Mouse (Mus musculus) stomach, embryonic 16.5 days (tissue): ENCODE measurements at regions not wholly inside any gene's neighbourhood (a gene's known extent, or its start where the extent isn't known, plus 50 kb on each side); places are given as distances from the start of the nearest gene placed in this dataset.
"Not testable (repeated sequence)": the region's sequence is repeated elsewhere in the genome, so short reads cannot be mapped to it uniquely, and the experiment has no call there.

Experiments
- ATAC-seq: fragments of 200-750 bp; cut with Nextera tagmentation; 2 replicates; pipeline ENCODE4 v1.8.0; 2017; ENCODE audit warnings: moderate number of reproducible peaks, moderate TSS enrichment; ENCODE audit not compliant: insufficient read depth, low FRiP score
- H3K27ac ChIP-seq: fragments of 300-500 bp; sonication (generic); 2 replicates; pipeline ENCODE4 v1.5.1; 2014; ENCODE audit warnings: low read length
- H3K27me3 ChIP-seq: fragments of 300-500 bp; sonication (generic); 2 replicates; pipeline ENCODE4 v1.6.1; 2014; ENCODE audit warnings: low read length, control low read depth, mixed read lengths; ENCODE audit not compliant: control insufficient read depth, insufficient read depth
- H3K36me3 ChIP-seq: fragments of 300-500 bp; sonication (generic); 2 replicates; pipeline ENCODE4 v1.6.1; 2014; ENCODE audit warnings: low read length; ENCODE audit not compliant: control insufficient read depth, insufficient read depth
- H3K4me1 ChIP-seq: fragments of 300-500 bp; sonication (generic); 2 replicates; pipeline ENCODE4 v1.6.1; 2014; ENCODE audit warnings: low read length, control low read depth, mixed read lengths; ENCODE audit not compliant: control insufficient read depth, insufficient read depth
- H3K4me2 ChIP-seq: fragments of 300-500 bp; sonication (generic); 2 replicates; pipeline ENCODE4 v1.6.1; 2014; ENCODE audit warnings: low read depth, low read length, mixed read lengths
- H3K4me3 ChIP-seq: fragments of 300-500 bp; sonication (generic); replicated peaks from 2 replicates; pipeline ENCODE4 v1.5.1; 2014; ENCODE audit warnings: mild to moderate bottlenecking, low read length
- H3K9ac ChIP-seq: fragments of 300-500 bp; sonication (generic); 2 replicates; pipeline ENCODE4 v1.6.1; 2014; ENCODE audit warnings: low read length
- H3K9me3 ChIP-seq: fragments of 300-500 bp; sonication (generic); replicated peaks from 2 replicates; pipeline ENCODE4 v1.6.1; 2016; ENCODE audit warnings: low read length, control low read depth; ENCODE audit not compliant: control insufficient read depth
- WGBS: fragments of 180-500 bp; shearing (Covaris S2); extraction: QIAGEN DNeasy Blood & Tissue Kit; methylation state at CpG from one replicate; pipeline ENCODE4 v1.1.7; 2014; 5-methylcytosine and 5-hydroxymethylcytosine counted together

- Histone ChIP-seq H3K27me3 (no peaks in the 10 kb centered on the region), H3K36me3 (no peaks in the 10 kb centered on the region), H3K4me1 (no peaks in the 10 kb centered on the region), H3K4me2 (no peak overlapping the region), H3K27ac (no peak overlapping the region), H3K9ac (no peak overlapping the region), H3K4me3 (no peak overlapping the region), H3K9me3 (no peaks in the 10 kb centered on the region)
- no peak for ATAC-seq
Measured at GRCm38 (mm10) chr6:70517932-70518331, 274.1 kb downstream of the Rpia start.

DNA sequence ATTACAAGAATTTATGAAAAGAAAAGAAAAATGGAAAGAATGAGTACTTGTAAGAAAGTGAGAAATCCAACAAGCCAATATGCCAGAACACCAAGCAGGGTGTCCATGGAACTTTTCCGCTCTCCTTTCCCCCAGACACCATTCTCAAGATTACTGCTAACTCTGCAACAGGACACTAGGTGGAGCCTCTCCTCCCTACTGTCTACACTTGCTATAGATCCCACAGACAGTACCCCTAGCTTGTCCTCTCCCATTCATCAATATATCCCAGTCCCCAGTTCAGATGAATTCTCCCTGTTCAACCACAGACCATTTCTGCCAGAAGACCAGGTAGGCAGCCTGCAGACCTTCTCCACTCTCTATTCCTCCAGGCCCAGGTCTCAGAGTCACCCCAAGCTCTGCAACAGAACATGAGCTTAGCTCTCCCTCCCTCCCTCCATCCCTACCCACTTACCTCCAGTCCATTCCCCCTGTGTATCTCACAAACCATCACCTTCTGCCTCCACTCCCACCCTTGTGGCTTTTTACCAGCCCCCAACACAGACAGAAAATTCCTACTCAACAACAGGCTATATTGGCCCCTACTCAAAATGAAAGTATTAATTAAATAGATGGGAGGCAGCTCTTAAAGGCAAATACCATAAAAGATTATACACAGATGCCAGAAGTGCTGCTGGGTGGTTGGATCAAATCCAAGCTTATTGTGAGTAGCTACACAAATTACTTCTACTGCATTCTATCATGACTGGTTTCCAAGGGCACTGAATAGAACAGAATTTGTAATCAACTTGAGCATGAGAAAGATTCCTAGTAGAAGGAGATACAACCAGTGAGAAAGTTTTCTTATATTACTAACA lies 323.2 kb downstream of the Rpia start:
- Histone ChIP-seq H3K27me3 (no peaks in the 10 kb centered on the region), H3K9ac (no peak overlapping the region), H3K27ac (no peak overlapping the region), H3K4me3 (no peak overlapping the region), H3K36me3 (no peaks in the 10 kb centered on the region), H3K4me2 (no peak overlapping the region), H3K9me3 (no peaks in the 10 kb centered on the region), H3K4me1 (no peaks in the 10 kb centered on the region)
- WGBS, result 77% methylated on average over 1 of the region's 1 CpGs
- ATAC-seq, result no peak

- ATAC-seq, result no peak
- Histone ChIP-seq H3K36me3 (no peaks in the 10 kb centered on the region), H3K4me1 (no peaks in the 10 kb centered on the region), H3K9ac (no peak overlapping the region), H3K27me3 (no peaks in the 10 kb centered on the region), H3K4me3 (no peak overlapping the region), H3K9me3 (no peaks in the 10 kb centered on the region), H3K27ac (no peak overlapping the region), H3K4me2 (no peak overlapping the region)
- 96% methylated on average over 3 of the region's 3 CpGs for WGBS
Measured at GRCm38 (mm10) chr6:70457279-70457678, 334.8 kb downstream of the Rpia start.

DNA sequence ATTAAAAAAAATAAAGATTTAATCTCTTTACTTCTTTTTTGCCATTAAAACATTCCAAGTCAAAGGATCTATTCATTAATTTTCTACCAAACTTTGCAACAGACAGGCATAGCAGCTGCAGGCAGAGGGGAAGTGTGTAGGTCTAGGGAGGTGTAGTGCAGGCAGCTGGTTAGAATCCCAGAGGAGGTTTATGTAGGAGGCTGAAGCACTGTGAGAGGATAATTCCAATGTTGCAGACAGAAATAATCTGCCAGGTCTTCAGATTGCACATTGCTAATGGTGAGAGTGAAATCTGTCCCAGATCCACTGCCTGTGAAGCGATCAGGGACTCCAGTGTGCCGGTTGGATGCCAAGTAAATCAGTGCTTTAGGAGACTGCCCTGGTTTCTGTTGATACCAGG lies 357.3 kb downstream of the Rpia start:
- H3K9ac ChIP-seq, H3K4me2 ChIP-seq, H3K9me3 ChIP-seq, H3K36me3 ChIP-seq, ATAC-seq, H3K27me3 ChIP-seq, H3K4me1 ChIP-seq, H3K4me3 ChIP-seq, H3K27ac ChIP-seq: not testable (repeated sequence)
- 94% methylated on average over 2 of the region's 2 CpGs for WGBS

- ATAC-seq, H3K4me3 ChIP-seq: not testable (repeated sequence)
- WGBS, result 79% methylated on average over 3 of the region's 3 CpGs
Measured at GRCm38 (mm10) chr6:70406290-70406689, 385.7 kb downstream of the Rpia start.

DNA sequence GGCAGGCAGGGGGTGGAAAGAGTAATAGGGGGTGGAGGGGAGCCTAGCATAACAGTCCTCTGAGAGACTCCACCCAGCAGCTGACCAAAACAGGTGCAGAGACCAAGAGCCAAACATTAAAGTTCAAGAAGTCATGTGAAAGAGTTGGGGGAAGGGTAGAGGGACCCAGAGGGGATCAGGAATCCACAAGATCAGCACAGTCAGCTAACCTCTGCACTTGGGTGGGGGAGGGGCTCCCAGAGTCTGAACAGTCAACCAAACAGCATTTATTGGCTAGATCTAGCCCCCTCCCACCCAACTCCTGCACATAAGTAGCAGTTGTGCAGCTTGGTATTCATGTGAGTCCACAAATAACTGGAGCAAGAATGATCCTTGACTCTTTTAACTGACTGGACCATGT lies 402.2 kb downstream of the Rpia start:
- H3K4me3 ChIP-seq, H3K4me2 ChIP-seq, H3K27me3 ChIP-seq, H3K36me3 ChIP-seq, H3K4me1 ChIP-seq, H3K9me3 ChIP-seq, ATAC-seq, H3K9ac ChIP-seq, H3K27ac ChIP-seq: not testable (repeated sequence)

More at GRCm38 (mm10) chr6:70406290-70406689, 385.7 kb downstream of the Rpia start:
- not testable (repeated sequence) for H3K27me3 ChIP-seq, H3K4me2 ChIP-seq, H3K36me3 ChIP-seq, H3K27ac ChIP-seq, H3K4me1 ChIP-seq, H3K9me3 ChIP-seq, H3K9ac ChIP-seq

DNA sequence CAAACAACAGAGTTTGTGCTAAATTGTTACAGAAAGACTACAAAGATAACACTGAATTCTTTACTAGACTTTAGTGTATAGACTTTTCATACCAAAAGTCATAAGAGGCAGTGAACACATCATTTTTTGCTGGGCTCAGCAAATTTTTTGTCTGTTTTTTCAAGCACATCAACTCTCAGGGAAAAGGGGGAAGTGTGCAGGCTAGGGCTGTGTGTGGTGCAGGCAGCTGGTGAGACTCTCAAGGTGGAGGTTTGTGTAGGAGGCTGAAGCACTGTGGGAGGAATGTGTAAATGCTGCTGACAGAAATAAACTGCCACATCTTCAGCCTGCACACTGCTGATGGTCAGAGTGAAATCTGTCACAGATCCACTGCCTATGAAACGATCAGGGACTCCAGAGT lies 405.6 kb downstream of the Rpia start:
- ATAC-seq, H3K27ac ChIP-seq, H3K4me3 ChIP-seq, H3K27me3 ChIP-seq, H3K4me1 ChIP-seq, H3K9ac ChIP-seq, H3K4me2 ChIP-seq, H3K9me3 ChIP-seq, H3K36me3 ChIP-seq: not testable (repeated sequence)
- no CpG with 5 or more reads among the region's 1 CpGs for WGBS

GRCm38 (mm10) chr6:70379339-70379738 lies 412.7 kb downstream of the Rpia start:
- not testable (repeated sequence) for H3K4me1 ChIP-seq, H3K36me3 ChIP-seq, H3K4me3 ChIP-seq, H3K27me3 ChIP-seq, H3K4me2 ChIP-seq, H3K9ac ChIP-seq, H3K9me3 ChIP-seq, H3K27ac ChIP-seq
- 80% methylated on average over 2 of the region's 2 CpGs for WGBS
- ATAC-seq, result 0 out of 2 replicates have a peak, but pooled peaks have one; percentile 69

DNA sequence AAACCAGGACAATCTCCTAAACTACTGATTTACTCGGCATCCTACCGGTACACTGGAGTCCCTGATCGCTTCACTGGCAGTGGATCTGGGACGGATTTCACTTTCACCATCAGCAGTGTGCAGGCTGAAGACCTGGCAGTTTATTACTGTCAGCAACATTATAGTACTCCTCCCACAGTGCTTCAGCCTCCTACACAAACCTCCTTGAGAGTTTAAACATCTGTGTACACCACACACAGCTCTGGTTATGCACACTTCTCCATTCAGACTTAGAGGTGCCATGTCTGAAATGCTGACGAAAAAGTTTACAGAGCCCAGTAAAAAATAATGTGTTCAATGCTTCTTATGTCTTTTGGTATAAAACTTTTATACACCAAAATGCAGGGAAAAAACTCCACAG lies 420.2 kb downstream of the Rpia start:
- not testable (repeated sequence) for H3K4me2 ChIP-seq, ATAC-seq, H3K27ac ChIP-seq, H3K27me3 ChIP-seq, H3K4me1 ChIP-seq, H3K9me3 ChIP-seq, H3K4me3 ChIP-seq, H3K36me3 ChIP-seq, H3K9ac ChIP-seq
- 72% methylated on average over 5 of the region's 5 CpGs for WGBS
